Mouse (Mus musculus) spleen, postnatal 36 days (tissue): ENCODE data around the gene Inhba.

Experiments
- DNase-seq, 2 experiments: peaks; one replicate each; pipeline ENCODE4 v3.0.0; 2022; ENCODE audit warnings: low spot score in 2 of 2, mixed read lengths in 1 of 2

Inhba gene

GRCm38 (mm10) chr13:16023070-16024039 lies 11.7 kb downstream of the Inhba start:
- DNase-seq: no peak

- DNase-seq: no peak
These were observed 19.0 kb downstream of the Inhba start for GRCm38 (mm10) chr13:16030557-16031057.

- DNase-seq: no peak
These were observed 20.8 kb downstream of the Inhba start for GRCm38 (mm10) chr13:16032425-16032824.

GRCm38 (mm10) chr13:16032935-16033592 lies 21.4 kb downstream of the Inhba start:
- DNase-seq: no peak

- no peak for DNase-seq
These were observed 57.4 kb downstream of the Inhba start for GRCm38 (mm10) chr13:16069079-16069478.

- no peak for DNase-seq
These were observed 65.6 kb downstream of the Inhba start for GRCm38 (mm10) chr13:16077276-16077675.

GRCm38 (mm10) chr13:16078216-16078731 lies 66.6 kb downstream of the Inhba start:
- DNase-seq: no peak

GRCm38 (mm10) chr13:16080205-16080604 lies 68.6 kb downstream of the Inhba start:
- DNase-seq: no peak
